Mouse (Mus musculus) liver, postnatal 0 days (tissue): ENCODE data around the gene Neurl2.

ENCODE experiments used
- CTCF ChIP-seq: sonication (generic); IDR thresholded peaks from 2 replicates; pipeline ENCODE4 v1.5.1; 2016; ENCODE audit warnings: antibody characterized with exemption, low read depth
- EP300 ChIP-seq: IDR thresholded peaks from 2 replicates; pipeline ENCODE4 v1.6.1; 2016; ENCODE audit warnings: antibody characterized with exemption, low read depth, mild to moderate bottlenecking

GRCm38 (mm10) chr2:164787032-164787431 lies 46.2 kb downstream of the Neurl2 start:
- TF ChIP-seq CTCF (no peak), EP300 (no peak)
